Mouse (Mus musculus): Measurements from ENCODE around the gene 9130213A22Rik.

9130213A22Rik gene

GRCm38 (mm10) chr11:69091566-69092385 lies 30.6 kb downstream of the 9130213A22Rik start:
- no peak for DNase-seq

DNA sequence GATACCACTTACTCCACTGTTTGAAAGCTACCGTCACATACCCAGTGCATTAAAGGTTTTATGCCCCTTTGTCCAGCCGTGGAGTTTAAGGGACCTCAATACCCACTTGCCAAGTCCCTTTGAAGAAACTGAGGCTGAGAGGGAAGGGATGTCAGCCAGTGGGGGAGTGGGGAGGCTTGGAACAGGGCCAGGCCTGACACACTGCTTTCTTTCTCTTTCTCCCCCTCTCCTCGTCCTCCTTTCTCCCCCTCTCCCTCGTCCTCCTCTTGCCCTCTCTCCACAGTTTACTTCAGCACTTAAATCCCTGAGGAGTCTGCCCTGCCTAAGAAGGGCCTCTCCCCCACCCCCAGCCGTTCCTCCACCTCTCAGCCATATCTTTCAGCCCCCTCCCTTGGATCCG lies 32.0 kb downstream of the 9130213A22Rik start:
- DNase-seq, result no peak

GRCm38 (mm10) chr11:69089616-69090290 lies 32.6 kb downstream of the 9130213A22Rik start:
- no peak for DNase-seq

- DNase-seq, result no peak
These were observed 33.4 kb downstream of the 9130213A22Rik start for GRCm38 (mm10) chr11:69088856-69089615.

DNA sequence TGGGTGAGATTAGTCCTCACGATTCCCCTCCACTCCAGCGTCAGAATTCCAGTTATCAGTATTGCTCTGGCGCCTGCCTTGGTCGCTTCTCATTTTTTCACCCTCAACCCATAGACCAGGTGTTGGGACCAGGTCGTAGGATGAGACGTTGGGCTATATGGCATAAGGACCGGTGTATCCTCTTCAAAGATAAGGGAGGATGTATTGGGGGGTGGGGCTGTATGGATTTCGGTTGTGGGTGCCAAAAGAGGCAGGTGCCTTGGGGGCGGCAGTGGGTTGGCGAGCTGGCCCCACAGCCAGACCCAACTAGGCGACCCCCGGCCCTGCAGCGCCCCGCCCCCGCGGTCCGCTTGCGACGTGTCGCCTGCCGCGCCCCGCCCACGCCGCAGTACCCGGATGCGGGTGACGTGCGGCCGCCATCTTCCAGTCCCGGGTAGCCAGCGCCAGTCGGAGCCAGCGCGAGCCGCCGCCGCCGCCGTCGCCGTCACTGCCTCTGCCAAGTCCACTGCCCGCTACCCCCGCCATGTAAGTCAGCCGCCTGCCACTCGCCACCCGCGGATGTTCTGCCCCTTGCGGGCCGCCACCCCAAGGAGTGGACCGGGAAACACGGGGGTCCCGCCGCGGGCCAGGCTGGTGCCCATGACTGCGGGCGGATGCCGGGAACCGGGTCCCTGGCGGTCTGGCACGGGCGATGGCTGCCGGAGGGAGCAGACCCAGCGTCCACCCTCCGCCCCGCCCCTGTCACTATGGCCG lies 34.1 kb downstream of the 9130213A22Rik start, which contains the start of gene Vamp2:
Gene Vamp2 (plus strand): TSS at position 388 of the 753 bp plus-strand sequence.
- DNase-seq, result peak; percentile 86 to 91

DNA sequence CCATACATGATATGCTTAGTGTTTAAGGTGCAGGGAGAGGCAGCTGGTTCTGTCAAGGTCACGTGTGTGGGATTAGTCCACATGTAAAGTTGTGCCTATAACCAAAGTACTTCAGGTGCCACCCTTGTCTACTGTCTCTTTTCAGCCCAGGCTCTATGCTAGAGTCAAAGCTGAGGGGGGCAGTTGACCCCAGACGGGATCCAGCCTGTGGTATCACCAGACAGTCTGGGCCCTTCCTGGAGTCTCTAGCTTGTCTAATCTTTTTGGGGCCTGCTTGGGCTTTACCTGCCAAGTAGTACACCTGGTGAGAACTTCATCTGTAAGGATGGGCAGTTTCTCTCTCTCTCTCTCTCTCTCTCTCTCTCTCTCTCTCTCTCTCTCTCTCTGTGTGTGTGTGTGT lies 34.8 kb downstream of the 9130213A22Rik start:
- DNase-seq, result no peak

DNA sequence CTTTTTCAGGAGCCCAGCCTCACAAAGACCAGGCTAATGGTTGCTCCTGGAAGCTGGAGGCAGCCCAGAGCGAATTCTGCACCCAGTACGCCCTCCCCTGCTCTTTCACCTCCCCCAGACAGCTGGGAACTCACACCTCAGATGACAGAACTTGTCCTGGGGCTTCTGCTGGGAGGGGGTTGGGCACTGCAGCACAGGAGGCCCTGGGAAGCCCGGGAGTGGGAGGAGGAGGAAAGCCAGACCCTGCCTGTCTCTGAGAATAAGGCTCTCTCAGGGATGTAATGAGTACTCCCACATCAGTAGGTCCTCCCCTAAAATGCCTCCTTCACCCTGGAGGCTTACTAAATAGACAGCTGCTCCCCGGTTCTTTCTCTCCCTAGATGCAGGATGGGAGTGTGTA lies 35.3 kb downstream of the 9130213A22Rik start:
- no peak for DNase-seq

DNA sequence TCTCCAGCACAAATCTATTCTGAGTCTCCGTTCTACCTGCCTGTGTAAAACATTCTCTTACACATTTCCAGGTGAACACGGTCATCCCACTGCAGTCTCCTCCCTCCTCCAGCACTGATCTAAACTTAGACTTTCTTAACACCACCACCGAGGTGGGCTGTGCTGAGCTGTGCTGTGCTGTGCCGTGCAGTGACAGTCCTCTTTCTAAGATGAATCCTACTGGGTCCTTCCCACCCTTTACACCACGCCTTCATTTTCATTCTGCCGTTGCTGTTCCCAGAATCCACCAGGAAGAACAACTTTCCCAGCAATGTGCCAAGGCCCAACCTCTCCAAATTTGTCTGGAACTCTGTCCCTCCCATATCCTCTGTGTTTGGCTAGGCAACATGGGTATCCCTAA lies 36.0 kb downstream of the 9130213A22Rik start:
- DNase-seq, result no peak

DNA sequence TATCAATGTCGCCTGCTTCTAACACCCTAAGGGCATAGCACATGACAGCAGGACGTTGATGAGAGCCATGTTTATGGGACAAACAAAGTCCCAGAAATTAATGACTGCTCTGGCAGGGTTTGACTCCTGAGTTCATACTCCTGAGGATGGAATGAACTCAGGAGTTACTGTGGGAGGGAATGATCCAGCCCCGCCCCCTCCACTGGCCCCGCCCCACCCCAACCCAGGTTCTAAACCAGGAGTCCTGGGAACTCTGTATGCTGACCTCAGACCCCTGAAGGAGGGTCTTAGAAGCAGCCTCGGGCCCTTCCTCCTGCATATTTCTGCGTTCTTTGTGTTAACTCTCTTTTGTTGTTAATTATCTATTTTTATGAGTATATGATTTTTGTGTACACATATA lies 36.8 kb downstream of the 9130213A22Rik start:
- DNase-seq, result no peak

- DNase-seq, result no peak
These were observed 40.8 kb downstream of the 9130213A22Rik start for GRCm38 (mm10) chr11:69081613-69082012.

DNA sequence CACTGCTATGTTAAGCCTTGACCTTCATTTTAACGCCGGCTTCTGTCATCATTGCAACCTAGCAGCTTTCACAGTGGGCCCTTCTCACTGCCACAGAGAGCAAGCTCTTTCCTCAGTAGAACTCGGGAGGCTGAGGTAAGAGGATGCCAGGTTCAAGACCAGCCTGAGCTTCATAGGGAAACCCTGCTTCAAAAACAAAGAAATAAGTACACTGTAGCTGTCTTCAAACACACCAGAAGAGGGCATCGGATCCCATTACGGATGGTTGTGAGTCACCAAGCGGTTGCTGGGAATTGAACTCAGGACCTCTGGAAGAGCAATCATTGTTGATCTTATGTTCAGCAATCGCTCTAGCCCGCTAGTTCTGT lies 41.5 kb downstream of the 9130213A22Rik start:
- no peak for DNase-seq

- DNase-seq, result no peak
These were observed 42.1 kb downstream of the 9130213A22Rik start for GRCm38 (mm10) chr11:69080102-69080854.

DNA sequence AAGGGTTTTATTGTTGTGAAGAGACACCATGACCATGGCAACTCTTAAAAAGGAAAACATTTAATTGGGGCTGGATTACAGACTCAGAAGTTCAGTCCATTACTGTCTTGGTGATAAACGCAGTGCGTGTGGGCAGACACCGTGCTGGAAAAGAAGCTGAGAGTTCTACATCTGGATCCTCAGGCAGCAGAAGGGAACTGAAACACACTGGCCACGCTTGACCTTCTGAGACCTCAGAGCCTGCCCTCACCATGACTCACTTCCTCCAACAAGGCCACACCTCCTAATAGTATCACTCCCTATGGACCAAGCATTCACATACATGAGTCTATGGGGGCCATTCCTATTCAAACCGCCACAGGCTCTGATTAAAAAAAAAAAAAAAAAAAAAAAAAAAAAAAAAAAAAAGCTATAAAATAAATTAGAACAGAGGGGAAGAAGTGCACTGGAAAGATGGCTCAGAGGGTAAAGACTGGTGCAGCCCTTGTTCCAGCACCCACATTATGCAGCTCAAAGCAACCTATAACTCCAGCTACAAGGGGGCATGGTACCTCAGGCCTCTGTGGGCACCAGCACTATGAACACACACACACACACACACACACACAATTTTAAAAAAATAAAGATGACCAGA lies 43.5 kb downstream of the 9130213A22Rik start:
- DNase-seq, result peak in 1 of 2 experiments; percentile 57

DNA sequence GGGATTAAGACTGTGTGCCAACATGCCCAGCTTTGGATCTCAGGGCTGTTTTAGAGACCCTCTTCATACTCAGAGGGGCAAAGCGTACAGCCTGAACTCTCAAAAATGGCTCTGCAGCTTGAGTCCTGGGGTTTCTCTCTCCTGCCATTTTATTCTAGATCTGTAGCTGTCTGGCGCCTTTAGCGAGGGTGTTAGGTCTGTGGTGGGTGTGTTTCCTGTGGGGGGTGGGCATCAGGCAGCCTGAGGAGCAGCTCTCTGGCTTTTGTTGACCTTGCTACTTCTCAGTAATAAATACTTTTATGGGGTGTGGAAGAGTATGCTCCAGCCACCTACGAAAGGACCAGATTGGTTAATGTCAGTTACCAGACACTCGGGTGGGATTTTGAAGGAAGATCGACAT lies 44.3 kb downstream of the 9130213A22Rik start:
- DNase-seq, result no peak

DNA sequence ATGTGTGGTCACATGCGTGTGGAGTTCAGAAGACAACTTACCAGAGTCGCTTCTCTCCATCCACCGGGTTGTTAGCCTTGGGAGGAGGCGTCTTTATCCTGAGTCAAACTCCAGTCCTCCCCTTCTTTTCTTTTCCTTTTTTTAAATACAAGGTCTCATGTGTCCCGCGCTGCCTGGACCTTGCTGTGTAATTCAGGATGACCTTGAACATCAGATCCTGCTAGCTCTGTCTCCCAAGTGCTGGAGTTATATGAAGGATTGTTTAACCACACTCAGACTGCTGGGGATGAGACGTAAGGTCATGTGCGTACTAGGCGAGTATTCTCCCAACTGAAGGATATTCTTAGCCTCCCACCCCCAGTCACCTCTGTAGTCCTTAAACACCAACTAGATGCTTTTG lies 45.1 kb downstream of the 9130213A22Rik start:
- no peak for DNase-seq

DNA sequence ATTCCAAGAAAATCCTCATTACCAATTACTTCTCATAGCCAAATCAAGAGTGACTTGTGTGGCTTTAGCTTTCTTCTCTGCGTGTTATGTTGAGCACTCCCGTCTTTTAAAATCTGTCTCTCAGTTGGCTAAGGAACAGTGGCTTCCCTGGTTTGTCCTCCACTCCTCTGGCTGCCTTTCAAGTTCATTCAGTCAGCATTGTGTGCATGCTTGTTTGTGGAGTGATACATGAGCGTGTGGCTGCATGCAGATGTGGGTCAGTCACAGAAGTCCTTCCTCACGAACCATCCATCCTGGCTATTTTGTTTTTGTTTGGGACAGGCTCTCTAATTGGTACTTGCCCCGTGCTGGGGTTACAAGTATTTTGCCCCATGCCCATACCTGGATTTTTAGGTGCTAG lies 45.8 kb downstream of the 9130213A22Rik start:
- DNase-seq, result no peak

- no peak for DNase-seq
These were observed 46.5 kb downstream of the 9130213A22Rik start for GRCm38 (mm10) chr11:69075764-69076479.

DNA sequence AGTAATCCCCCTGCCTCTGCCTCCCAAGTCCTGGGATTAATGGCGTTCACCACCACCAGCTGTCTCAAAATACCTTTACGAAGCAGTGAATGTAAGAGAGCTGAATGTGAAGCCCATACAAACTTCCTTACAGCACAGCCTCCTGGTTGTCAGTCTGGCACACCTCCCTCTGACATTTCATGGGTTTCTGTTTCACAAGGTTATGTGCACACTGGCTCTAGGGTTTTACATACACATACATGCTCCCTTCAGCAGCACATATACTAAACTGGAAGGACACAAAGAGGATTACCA lies 47.7 kb downstream of the 9130213A22Rik start:
- DNase-seq, result no peak

- no peak for DNase-seq
These were observed 48.2 kb downstream of the 9130213A22Rik start for GRCm38 (mm10) chr11:69073951-69074775.

Measured in lung, adult 18-20 months (tissue).